Mouse (Mus musculus): Measurements from ENCODE around the gene Mcur1. TPM values are rescaled to one million over a fixed set of nuclear protein-coding genes. Genes with fewer than 3 reads are reported as not detected.

The Mcur1 gene
- polyA plus RNA-seq, 1 experiment from 2014 or later = 6.2 TPM

DNA sequence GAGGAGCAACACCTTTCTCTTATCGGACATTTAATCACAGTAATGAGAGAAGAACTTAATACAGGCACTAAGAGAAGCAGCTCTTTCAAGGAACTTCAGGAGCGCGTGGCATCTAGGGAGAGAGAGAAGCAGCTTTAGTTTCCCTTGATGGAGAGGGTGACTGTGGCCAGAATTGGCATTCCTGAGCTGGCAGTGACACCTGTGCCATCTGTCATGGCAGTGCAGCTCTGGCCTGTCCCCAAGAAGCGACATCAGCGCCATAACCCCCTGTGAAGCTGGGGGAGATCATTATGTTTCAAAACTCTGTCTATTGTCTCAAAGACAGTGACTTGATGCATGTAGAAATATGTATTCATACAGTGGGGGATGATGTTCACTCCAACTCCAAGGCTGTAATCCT lies 15.4 kb upstream of the Mcur1 start:
- Histone ChIP-seq H3K9ac (ENCODE audit: low read depth, low read length) (no peak overlapping the region), H3K36me3 (ENCODE audit: control insufficient read depth, insufficient read depth, low read length) (no peaks in the 10 kb centered on the region), H3K9me3 (ENCODE audit: control insufficient read depth, low read length) (no peaks in the 10 kb centered on the region), H3K4me1 (ENCODE audit: control insufficient read depth, insufficient read depth, low read depth, low read length) (no peaks in the 10 kb centered on the region), H3K4me2 (ENCODE audit: low read length) (no peak overlapping the region), H3K4me3 (ENCODE audit: low read length) (no peak overlapping the region), H3K27ac (ENCODE audit: low read depth, low read length) (no peak overlapping the region), H3K27me3 (replicated peaks; ENCODE audit: control insufficient read depth, insufficient read depth, low read length) (no peaks in the 10 kb centered on the region)
- 79% methylated on average over 5 of the region's 5 CpGs for WGBS
- no peak for ATAC-seq

DNA sequence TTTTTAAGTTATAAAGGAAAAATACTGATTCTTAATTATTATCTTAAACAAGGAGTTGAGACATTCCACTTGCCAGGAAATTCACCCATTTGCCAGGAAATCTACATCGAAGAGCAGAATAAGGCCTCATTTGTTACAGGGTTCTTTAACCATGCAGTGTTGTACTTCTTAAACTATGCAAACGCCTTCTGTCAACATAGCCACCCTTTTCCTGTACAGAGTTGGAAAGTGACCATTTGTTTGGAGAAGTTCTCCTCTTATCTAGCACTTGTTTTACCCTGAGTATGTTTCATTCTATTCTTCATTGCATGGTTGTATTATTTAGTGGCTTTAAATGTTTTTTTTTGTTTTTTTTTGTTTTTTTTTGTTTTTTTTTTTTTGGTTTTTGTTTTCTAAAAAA lies 14.0 kb upstream of the Mcur1 start:
- Histone ChIP-seq H3K27ac (ENCODE audit: low read depth, low read length) (no peak overlapping the region), H3K36me3 (ENCODE audit: control insufficient read depth, insufficient read depth, low read length) (no peaks in the 10 kb centered on the region), H3K9ac (ENCODE audit: low read depth, low read length) (no peak overlapping the region), H3K4me1 (ENCODE audit: control insufficient read depth, insufficient read depth, low read depth, low read length) (no peaks in the 10 kb centered on the region), H3K4me2 (ENCODE audit: low read length) (no peak overlapping the region), H3K27me3 (replicated peaks; ENCODE audit: control insufficient read depth, insufficient read depth, low read length) (no peaks in the 10 kb centered on the region), H3K9me3 (ENCODE audit: control insufficient read depth, low read length) (no peaks in the 10 kb centered on the region), H3K4me3 (ENCODE audit: low read length) (no peak overlapping the region)
- no peak for ATAC-seq
- WGBS = 73% methylated on average over 2 of the region's 2 CpGs

DNA sequence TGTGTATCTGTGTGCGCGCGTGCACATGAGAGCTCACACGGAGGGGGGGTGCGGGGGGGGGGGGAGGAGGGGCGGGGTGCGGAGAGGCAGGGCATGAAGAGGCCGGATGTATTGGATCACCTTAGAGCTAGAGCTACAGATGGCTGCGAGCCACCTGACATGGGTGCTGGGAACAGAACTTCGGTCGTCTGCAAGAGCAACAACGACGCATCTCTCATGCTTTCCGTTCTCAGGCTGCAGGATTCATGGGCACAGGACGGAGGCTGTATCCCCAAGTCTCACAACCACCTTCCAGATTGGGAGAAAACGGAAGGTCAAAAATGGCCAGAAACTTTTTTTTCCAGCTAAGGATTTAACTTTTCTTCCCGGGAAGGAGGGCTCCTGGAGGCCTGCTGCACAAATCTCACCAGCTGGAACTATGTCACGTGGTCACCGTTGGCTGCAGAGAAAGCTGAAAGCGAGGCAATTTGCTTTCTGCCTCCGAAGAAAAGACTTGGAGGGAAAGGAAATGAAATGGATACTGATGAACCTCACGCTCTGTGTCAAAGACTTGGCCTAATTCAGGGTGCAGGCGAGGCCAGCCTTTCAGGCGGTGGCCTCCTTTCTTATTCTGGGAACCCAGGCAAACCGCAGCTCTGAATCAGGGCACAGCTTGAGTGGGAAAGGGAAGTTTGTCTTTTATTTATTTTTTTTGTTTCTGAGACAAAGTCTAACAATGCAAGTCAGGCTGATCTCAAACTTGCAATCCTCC lies 7.3 kb upstream of the Mcur1 start:
- Histone ChIP-seq H3K9ac (ENCODE audit: low read depth, low read length) (no peak overlapping the region), H3K27me3 (replicated peaks; ENCODE audit: control insufficient read depth, insufficient read depth, low read length) (no peaks in the 10 kb centered on the region), H3K36me3 (ENCODE audit: control insufficient read depth, insufficient read depth, low read length) (no peaks in the 10 kb centered on the region), H3K4me1 (ENCODE audit: control insufficient read depth, insufficient read depth, low read depth, low read length) (no peaks in the 10 kb centered on the region), H3K9me3 (ENCODE audit: control insufficient read depth, low read length) (no peaks in the 10 kb centered on the region), H3K4me3 (ENCODE audit: low read length) (no peak overlapping the region), H3K4me2 (ENCODE audit: low read length) (no peak overlapping the region), H3K27ac (ENCODE audit: low read depth, low read length) (0 out of 2 replicates have a peak overlapping the region, but pooled peaks have one; percentile 13)
- no peak for ATAC-seq
- 63% methylated on average over 24 of the region's 25 CpGs for WGBS

DNA sequence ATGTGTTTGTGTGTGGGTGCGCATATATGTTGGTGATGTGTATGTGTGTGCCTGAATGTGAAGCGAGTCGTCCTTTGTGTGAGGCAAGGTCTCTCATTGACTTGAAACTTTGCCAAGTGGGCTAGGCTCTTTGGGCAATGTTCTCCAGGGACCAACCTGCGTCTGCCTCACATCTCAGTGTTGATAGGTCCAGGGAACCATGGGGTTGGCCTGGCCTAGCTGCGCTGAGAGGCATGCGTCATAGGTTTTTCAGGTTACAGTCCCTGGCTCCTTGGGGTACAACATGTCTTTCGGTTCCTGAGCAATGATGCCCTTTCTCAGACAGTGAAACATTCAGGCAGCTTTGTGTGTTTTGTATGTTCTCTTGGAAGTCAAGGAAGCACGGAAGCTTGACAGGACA lies 6.2 kb upstream of the Mcur1 start:
- Histone ChIP-seq H3K9me3 (ENCODE audit: control insufficient read depth, low read length) (no peaks in the 10 kb centered on the region), H3K4me1 (ENCODE audit: control insufficient read depth, insufficient read depth, low read depth, low read length) (no peaks in the 10 kb centered on the region), H3K4me2 (ENCODE audit: low read length) (no peak overlapping the region), H3K4me3 (ENCODE audit: low read length) (no peak overlapping the region), H3K36me3 (ENCODE audit: control insufficient read depth, insufficient read depth, low read length) (no peaks in the 10 kb centered on the region), H3K9ac (ENCODE audit: low read depth, low read length) (no peak overlapping the region), H3K27ac (ENCODE audit: low read depth, low read length) (no peak overlapping the region), H3K27me3 (replicated peaks; ENCODE audit: control insufficient read depth, insufficient read depth, low read length) (no peaks in the 10 kb centered on the region)
- WGBS = 92% methylated on average over 8 of the region's 8 CpGs
- ATAC-seq = no peak

DNA sequence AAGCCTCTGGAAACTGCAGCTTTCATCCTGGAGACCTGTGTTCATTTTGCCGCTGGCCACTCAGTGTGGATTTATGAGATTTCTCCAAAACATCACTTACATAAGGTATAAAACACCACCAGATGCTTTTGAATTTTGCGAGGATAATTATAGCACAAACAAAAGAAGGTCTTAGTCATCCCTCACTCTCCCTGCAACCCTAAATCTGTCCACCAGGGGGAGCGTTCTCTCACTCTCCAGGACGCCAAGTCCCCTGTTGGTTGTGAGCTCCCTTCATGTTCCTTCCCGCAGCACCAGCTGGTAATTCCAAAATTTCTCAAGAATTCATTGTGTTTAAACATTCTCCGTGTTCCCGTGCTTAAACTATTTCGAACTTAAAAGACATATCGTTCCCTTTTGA lies 5.4 kb upstream of the Mcur1 start:
- H3K4me2 ChIP-seq (ENCODE audit: low read length) = no peak overlapping the region
- H3K27me3 ChIP-seq (replicated peaks; ENCODE audit: control insufficient read depth, insufficient read depth, low read length) = no peaks in the 10 kb centered on the region
- no peaks in the 10 kb centered on the region for H3K9me3 ChIP-seq (ENCODE audit: control insufficient read depth, low read length)
- no peaks in the 10 kb centered on the region for H3K36me3 ChIP-seq (ENCODE audit: control insufficient read depth, insufficient read depth, low read length)
- no peak overlapping the region for H3K9ac ChIP-seq (ENCODE audit: low read depth, low read length)
- no peak for ATAC-seq
- no peak overlapping the region for H3K27ac ChIP-seq (ENCODE audit: low read depth, low read length)
- WGBS = 16% methylated on average over 9 of the region's 9 CpGs
- H3K4me3 ChIP-seq (ENCODE audit: low read length) = no peak overlapping the region
- no peaks in the 10 kb centered on the region for H3K4me1 ChIP-seq (ENCODE audit: control insufficient read depth, insufficient read depth, low read depth, low read length)

DNA sequence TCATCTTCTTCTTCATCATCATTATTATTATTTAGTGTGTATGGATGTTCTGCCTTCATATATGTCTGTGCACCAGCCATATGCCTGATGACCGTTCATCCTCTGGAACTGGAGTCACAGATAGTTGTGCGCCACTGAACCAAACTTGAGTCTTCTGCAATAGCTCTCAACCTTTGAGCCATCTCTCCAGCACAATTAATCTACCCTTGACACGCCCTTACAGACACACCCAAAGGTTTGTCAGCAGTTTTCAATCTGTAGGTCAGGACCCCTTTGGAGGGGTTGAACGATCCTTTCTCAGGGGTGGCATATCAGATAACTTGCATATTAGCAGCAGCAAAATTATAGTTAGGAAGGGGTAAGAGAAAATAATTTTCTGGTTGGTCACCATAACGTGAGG lies 4.7 kb upstream of the Mcur1 start:
- Histone ChIP-seq H3K9ac (ENCODE audit: low read depth, low read length) (no peak overlapping the region), H3K4me1 (ENCODE audit: control insufficient read depth, insufficient read depth, low read depth, low read length) (no peaks in the 10 kb centered on the region), H3K27me3 (replicated peaks; ENCODE audit: control insufficient read depth, insufficient read depth, low read length) (no peaks in the 10 kb centered on the region), H3K36me3 (ENCODE audit: control insufficient read depth, insufficient read depth, low read length) (no peaks in the 10 kb centered on the region), H3K4me2 (ENCODE audit: low read length) (no peak overlapping the region), H3K4me3 (ENCODE audit: low read length) (no peak overlapping the region), H3K27ac (ENCODE audit: low read depth, low read length) (no peak overlapping the region), H3K9me3 (ENCODE audit: control insufficient read depth, low read length) (no peaks in the 10 kb centered on the region)
- 93% methylated on average over 5 of the region's 5 CpGs for WGBS
- ATAC-seq = no peak

DNA sequence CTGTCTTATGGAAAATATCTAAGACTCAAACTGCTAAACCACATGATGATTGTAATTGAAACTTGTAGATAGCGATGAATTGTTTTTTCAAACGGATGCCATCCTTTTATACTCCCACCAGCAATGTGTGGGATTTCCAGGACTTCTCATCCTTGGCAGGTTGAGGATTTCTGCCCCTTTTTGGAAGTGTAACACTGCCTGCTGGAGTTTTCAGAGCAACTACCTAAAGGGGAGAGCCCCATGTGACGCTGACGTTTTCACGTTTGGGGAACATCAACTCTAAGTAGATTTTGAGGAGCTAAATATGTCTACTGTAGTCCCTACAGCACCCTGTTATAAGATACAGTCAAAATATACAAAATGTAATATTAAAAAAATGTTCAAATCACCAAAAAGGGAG lies 2.7 kb upstream of the Mcur1 start:
- 87% methylated on average over 5 of the region's 5 CpGs for WGBS
- Histone ChIP-seq H3K27me3 (replicated peaks; ENCODE audit: control insufficient read depth, insufficient read depth, low read length) (no peaks in the 10 kb centered on the region), H3K36me3 (ENCODE audit: control insufficient read depth, insufficient read depth, low read length) (no peaks in the 10 kb centered on the region), H3K9me3 (ENCODE audit: control insufficient read depth, low read length) (no peaks in the 10 kb centered on the region), H3K4me1 (ENCODE audit: control insufficient read depth, insufficient read depth, low read depth, low read length) (peaks cover 13% of the 10 kb centered on the region), H3K4me2 (ENCODE audit: low read length) (no peak overlapping the region), H3K4me3 (ENCODE audit: low read length) (no peak overlapping the region), H3K27ac (ENCODE audit: low read depth, low read length) (no peak overlapping the region), H3K9ac (ENCODE audit: low read depth, low read length) (no peak overlapping the region)
- ATAC-seq = no peak

DNA sequence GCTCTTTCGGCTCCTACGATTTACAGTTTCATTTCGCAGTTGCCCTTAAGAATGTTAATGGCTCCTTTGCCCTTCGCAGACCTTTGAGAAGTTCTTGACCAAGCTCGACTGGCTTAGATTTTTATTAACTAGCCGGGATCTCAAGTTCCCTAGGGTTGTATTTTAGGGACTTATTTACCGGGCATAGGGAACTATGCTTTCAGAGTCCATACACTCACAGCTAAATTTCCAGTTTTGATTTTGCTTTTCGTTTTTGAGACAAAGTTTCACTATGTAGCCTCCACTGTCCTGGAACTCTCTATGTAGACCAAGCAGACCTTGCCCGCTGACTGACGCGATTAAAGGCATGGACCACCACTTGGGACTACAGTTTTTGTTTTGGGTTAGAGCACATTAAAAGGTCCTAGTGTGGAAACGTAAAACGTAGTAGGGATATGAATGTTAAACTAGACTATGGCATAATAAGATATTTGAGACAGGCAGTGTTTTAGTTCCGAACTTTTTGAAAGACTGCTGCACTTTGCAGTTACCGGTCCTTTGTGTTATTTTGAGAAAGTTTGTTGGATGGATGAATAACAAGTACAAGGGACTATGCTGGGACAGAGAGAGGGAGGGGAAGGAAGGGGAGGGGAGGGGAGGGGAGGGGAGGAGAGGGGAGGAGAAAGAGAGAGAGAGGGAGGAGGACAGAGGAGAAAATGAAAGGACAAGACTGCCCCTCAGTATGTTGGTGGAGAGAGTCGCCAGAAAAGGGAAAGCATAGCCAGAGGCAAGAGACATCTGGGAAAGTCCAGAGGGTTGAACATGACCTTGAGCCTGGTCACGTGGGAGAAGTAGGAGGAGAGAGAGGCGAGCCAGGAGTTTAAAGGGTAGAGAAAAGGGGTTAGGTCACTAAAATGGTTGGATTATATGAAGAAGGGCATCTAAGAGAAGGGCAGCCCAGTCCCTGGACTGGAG lies 744 bp upstream of the Mcur1 start:
- no peaks in the 10 kb centered on the region for H3K27me3 ChIP-seq (replicated peaks; ENCODE audit: control insufficient read depth, insufficient read depth, low read length)
- H3K4me2 ChIP-seq (ENCODE audit: low read length) = peak overlapping the region; percentile 97
- H3K4me1 ChIP-seq (ENCODE audit: control insufficient read depth, insufficient read depth, low read depth, low read length) = peaks cover 13% of the 10 kb centered on the region
- peak overlapping the region; percentile 91 for H3K27ac ChIP-seq (ENCODE audit: low read depth, low read length)
- H3K36me3 ChIP-seq (ENCODE audit: control insufficient read depth, insufficient read depth, low read length) = no peaks in the 10 kb centered on the region
- no peak for ATAC-seq
- H3K4me3 ChIP-seq (ENCODE audit: low read length) = peak overlapping the region; percentile 75
- H3K9ac ChIP-seq (ENCODE audit: low read depth, low read length) = peak overlapping the region; percentile 83
- no peaks in the 10 kb centered on the region for H3K9me3 ChIP-seq (ENCODE audit: control insufficient read depth, low read length)
- 12% methylated on average over 18 of the region's 18 CpGs for WGBS

DNA sequence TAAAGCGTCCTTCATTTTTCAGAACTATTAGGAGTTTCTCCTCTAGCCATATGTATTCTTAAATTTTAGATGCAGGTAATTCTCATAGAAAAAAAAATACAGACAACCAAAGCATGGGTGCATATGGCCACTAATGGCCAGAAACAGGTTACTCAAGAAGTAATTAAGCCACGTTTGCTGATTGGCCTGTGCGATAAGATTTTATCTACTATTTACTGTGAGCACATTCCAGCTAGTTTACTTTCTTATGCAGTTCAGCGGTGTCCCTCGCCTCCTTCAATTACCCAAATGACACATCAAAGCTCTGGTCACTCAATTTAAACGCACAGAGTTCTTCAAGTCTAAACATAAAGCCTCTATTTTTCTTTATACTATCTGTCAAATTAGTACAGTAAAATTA lies 1.0 kb downstream of the Mcur1 start:
- no peak overlapping the region; the same call in 1 of the 2 replicates for H3K9ac ChIP-seq (ENCODE audit: low read depth, low read length)
- H3K27me3 ChIP-seq (replicated peaks; ENCODE audit: control insufficient read depth, insufficient read depth, low read length) = no peaks in the 10 kb centered on the region
- H3K9me3 ChIP-seq (ENCODE audit: control insufficient read depth, low read length) = no peaks in the 10 kb centered on the region
- no peaks in the 10 kb centered on the region for H3K36me3 ChIP-seq (ENCODE audit: control insufficient read depth, insufficient read depth, low read length)
- peak overlapping the region; percentile 97 for H3K4me2 ChIP-seq (ENCODE audit: low read length)
- peaks cover 13% of the 10 kb centered on the region for H3K4me1 ChIP-seq (ENCODE audit: control insufficient read depth, insufficient read depth, low read depth, low read length)
- no peak overlapping the region for H3K27ac ChIP-seq (ENCODE audit: low read depth, low read length)
- 32% methylated on average over 6 of the region's 6 CpGs for WGBS
- peak overlapping the region; percentile 75 for H3K4me3 ChIP-seq (ENCODE audit: low read length)
- no peak for ATAC-seq
